Mouse (Mus musculus) hindbrain, embryonic 10.5 days (tissue): ENCODE data around the gene Msmb. TPM values are rescaled to one million over a fixed set of nuclear protein-coding genes. Genes with fewer than 3 reads are reported as not detected.
"Not testable (repeated sequence)": the region's sequence is repeated elsewhere in the genome, so short reads cannot be mapped to it uniquely, and the experiment has no call there.

Source experiments
- DNase-seq: peaks from one replicate; pipeline ENCODE4 v3.0.0-alpha.2; 2017; ENCODE audit warnings: low spot score
- H3K27ac ChIP-seq: fragments of 300-500 bp; sonication (generic); 2 replicates; pipeline ENCODE4 v1.5.1; 2016; ENCODE audit warnings: mild to moderate bottlenecking, moderate library complexity
- H3K27me3 ChIP-seq: fragments of 300-500 bp; sonication (generic); 2 replicates; pipeline ENCODE4 v1.6.1; 2016; ENCODE audit warnings: mild to moderate bottlenecking; ENCODE audit not compliant: poor library complexity, insufficient read depth, severe bottlenecking
- H3K36me3 ChIP-seq: fragments of 300-500 bp; sonication (generic); 2 replicates; pipeline ENCODE4 v1.6.1; 2016; ENCODE audit warnings: mild to moderate bottlenecking, moderate library complexity
- H3K4me1 ChIP-seq: fragments of 300-500 bp; sonication (generic); replicated peaks from 2 replicates; pipeline ENCODE4 v1.6.1; 2016; ENCODE audit warnings: mild to moderate bottlenecking
- H3K4me3 ChIP-seq: fragments of 300-500 bp; sonication (generic); 2 replicates; pipeline ENCODE4 v1.5.1; 2016; ENCODE audit warnings: mild to moderate bottlenecking, moderate library complexity
- H3K9me3 ChIP-seq: fragments of 300-500 bp; sonication (generic); 2 replicates; pipeline ENCODE4 v1.6.1; 2016; ENCODE audit warnings: mild to moderate bottlenecking, moderate library complexity
- WGBS: fragments of 180-500 bp; shearing (Covaris S2); methylation state at CpG from one replicate; pipeline ENCODE4 v1.1.7; 2016; 5-methylcytosine and 5-hydroxymethylcytosine counted together
- polyA plus RNA-seq: library from polyadenylated mRNA; unstranded; fragments of >200 nt; fragmentation: Nextera tagmentation; extraction: Ambion mirVana; gene quantifications from 2 replicates; pipeline ENCODE4 v1.2.1, GENCODE M21; 2016

Msmb gene
- polyA plus RNA-seq, 1 experiment from 2014 or later: not detected

- no peaks in the 10 kb centered on the region for H3K4me1 ChIP-seq
- H3K27ac ChIP-seq: no peak overlapping the region
- no peaks in the 10 kb centered on the region for H3K36me3 ChIP-seq
- no peaks in the 10 kb centered on the region for H3K27me3 ChIP-seq
- WGBS: 63% methylated on average over 3 of the region's 3 CpGs
- no peak for DNase-seq
- H3K9me3 ChIP-seq: no peaks in the 10 kb centered on the region
- H3K4me3 ChIP-seq: no peak overlapping the region
Measured at GRCm38 (mm10) chr14:32124261-32124660, 17.6 kb upstream of the Msmb start.

- DNase-seq, H3K4me3 ChIP-seq, H3K36me3 ChIP-seq, H3K27me3 ChIP-seq, H3K27ac ChIP-seq, H3K9me3 ChIP-seq, H3K4me1 ChIP-seq: not testable (repeated sequence)
- 81% methylated on average over 5 of the region's 5 CpGs for WGBS
Measured at GRCm38 (mm10) chr14:32125256-32125655, 16.6 kb upstream of the Msmb start.

- DNase-seq: no peak
- no peak overlapping the region for H3K4me3 ChIP-seq
- H3K4me1 ChIP-seq: no peaks in the 10 kb centered on the region
- no peak overlapping the region for H3K27ac ChIP-seq
- no peaks in the 10 kb centered on the region for H3K9me3 ChIP-seq
- H3K36me3 ChIP-seq: no peaks in the 10 kb centered on the region
- WGBS: 85% methylated on average over 5 of the region's 5 CpGs
- H3K27me3 ChIP-seq: no peaks in the 10 kb centered on the region
Measured at GRCm38 (mm10) chr14:32128409-32128808, 13.4 kb upstream of the Msmb start.

GRCm38 (mm10) chr14:32131836-32132235, 10.0 kb upstream of the Msmb start:
- no peak for DNase-seq
- WGBS: 91% methylated on average over 4 of the region's 4 CpGs
- Histone ChIP-seq H3K36me3 (no peaks in the 10 kb centered on the region), H3K9me3 (no peaks in the 10 kb centered on the region), H3K4me1 (no peaks in the 10 kb centered on the region), H3K4me3 (no peak overlapping the region), H3K27ac (no peak overlapping the region), H3K27me3 (no peaks in the 10 kb centered on the region)

GRCm38 (mm10) chr14:32134293-32134692, 7.5 kb upstream of the Msmb start:
- Histone ChIP-seq H3K9me3 (no peaks in the 10 kb centered on the region), H3K4me1 (no peaks in the 10 kb centered on the region), H3K27ac (no peak overlapping the region), H3K4me3 (no peak overlapping the region), H3K27me3 (no peaks in the 10 kb centered on the region), H3K36me3 (no peaks in the 10 kb centered on the region)
- DNase-seq: no peak
- WGBS: 92% methylated on average over 2 of the region's 2 CpGs

- H3K4me3 ChIP-seq, H3K27ac ChIP-seq, H3K36me3 ChIP-seq, H3K27me3 ChIP-seq, DNase-seq, H3K4me1 ChIP-seq, H3K9me3 ChIP-seq: not testable (repeated sequence)
- WGBS: 75% methylated on average over 3 of the region's 3 CpGs
Measured at GRCm38 (mm10) chr14:32136467-32136866, 5.4 kb upstream of the Msmb start.

GRCm38 (mm10) chr14:32140359-32140965, 1.4 kb upstream of the Msmb start:
- no peaks in the 10 kb centered on the region for H3K27me3 ChIP-seq
- no peaks in the 10 kb centered on the region for H3K4me1 ChIP-seq
- WGBS: 71% methylated on average over 5 of the region's 5 CpGs
- H3K9me3 ChIP-seq: no peaks in the 10 kb centered on the region
- no peak for DNase-seq
- no peak overlapping the region for H3K4me3 ChIP-seq
- no peak overlapping the region for H3K27ac ChIP-seq
- no peaks in the 10 kb centered on the region for H3K36me3 ChIP-seq

GRCm38 (mm10) chr14:32144734-32145133, 2.9 kb downstream of the Msmb start:
- DNase-seq: no peak

GRCm38 (mm10) chr14:32145401-32145800, 3.6 kb downstream of the Msmb start:
- peaks cover 15% of the 10 kb centered on the region; the same call in 1 of the 2 replicates for H3K9me3 ChIP-seq
- no peak overlapping the region for H3K4me3 ChIP-seq
- no peaks in the 10 kb centered on the region for H3K4me1 ChIP-seq
- WGBS: 72% methylated on average over 4 of the region's 4 CpGs
- H3K36me3 ChIP-seq: no peaks in the 10 kb centered on the region
- no peak overlapping the region for H3K27ac ChIP-seq
- no peaks in the 10 kb centered on the region for H3K27me3 ChIP-seq
- DNase-seq: no peak

More at GRCm38 (mm10) chr14:32144734-32145133, 2.9 kb downstream of the Msmb start:
- H3K27me3 ChIP-seq: no peaks in the 10 kb centered on the region
- no peaks in the 10 kb centered on the region for H3K36me3 ChIP-seq
- no peak overlapping the region for H3K4me3 ChIP-seq
- no peaks in the 10 kb centered on the region for H3K4me1 ChIP-seq
- H3K27ac ChIP-seq: no peak overlapping the region
- peaks cover 15% of the 10 kb centered on the region; the same call in 1 of the 2 replicates for H3K9me3 ChIP-seq

GRCm38 (mm10) chr14:32145809-32146511, 4.1 kb downstream of the Msmb start:
- Histone ChIP-seq H3K36me3 (no peaks in the 10 kb centered on the region), H3K9me3 (peaks cover 15% of the 10 kb centered on the region; the same call in 1 of the 2 replicates), H3K4me1 (no peaks in the 10 kb centered on the region), H3K4me3 (no peak overlapping the region), H3K27me3 (no peaks in the 10 kb centered on the region), H3K27ac (no peak overlapping the region)
- no peak for DNase-seq
- WGBS: 91% methylated on average over 7 of the region's 7 CpGs

- no peak overlapping the region for H3K4me3 ChIP-seq
- H3K4me1 ChIP-seq: no peaks in the 10 kb centered on the region
- 72% methylated on average over 2 of the region's 2 CpGs for WGBS
- H3K9me3 ChIP-seq: peaks cover 15% of the 10 kb centered on the region; the same call in 1 of the 2 replicates
- DNase-seq: no peak
- H3K36me3 ChIP-seq: no peaks in the 10 kb centered on the region
- H3K27ac ChIP-seq: no peak overlapping the region
- H3K27me3 ChIP-seq: no peaks in the 10 kb centered on the region
Measured at GRCm38 (mm10) chr14:32146578-32146977, 4.8 kb downstream of the Msmb start.

- Histone ChIP-seq H3K4me1 (no peaks in the 10 kb centered on the region), H3K4me3 (no peak overlapping the region)
- WGBS: 90% methylated on average over 2 of the region's 2 CpGs
Measured at GRCm38 (mm10) chr14:32150872-32151271, 9.0 kb downstream of the Msmb start.

GRCm38 (mm10) chr14:32152243-32152965, 10.6 kb downstream of the Msmb start:
- Histone ChIP-seq H3K27me3 (no peaks in the 10 kb centered on the region), H3K4me1 (no peaks in the 10 kb centered on the region), H3K9me3 (peaks cover 9% of the 10 kb centered on the region; the same call in 1 of the 2 replicates), H3K36me3 (no peaks in the 10 kb centered on the region), H3K4me3 (no peak overlapping the region), H3K27ac (no peak overlapping the region)
- 89% methylated on average over 18 of the region's 18 CpGs for WGBS
- no peak for DNase-seq

More at GRCm38 (mm10) chr14:32150872-32151271, 9.0 kb downstream of the Msmb start:
- Histone ChIP-seq H3K9me3 (peaks cover 15% of the 10 kb centered on the region; the same call in 1 of the 2 replicates), H3K27me3 (no peaks in the 10 kb centered on the region), H3K27ac (no peak overlapping the region), H3K36me3 (no peaks in the 10 kb centered on the region)
- no peak for DNase-seq
